Mouse (Mus musculus) limb, embryonic 11.5 days (tissue): Measurements from ENCODE around the gene Dmap1. TPM values are rescaled to one million over a fixed set of nuclear protein-coding genes. Genes with fewer than 3 reads are reported as not detected.

ENCODE experiments used
- ATAC-seq: fragments of 200-750 bp; cut with Nextera tagmentation; 2 replicates; pipeline ENCODE4 v1.8.0; 2017; ENCODE audit warnings: low read depth; ENCODE audit not compliant: insufficient number of reproducible peaks, low FRiP score, low TSS enrichment
- DNase-seq: peaks from one replicate; pipeline ENCODE4 v3.0.0-alpha.2; 2015; ENCODE audit warnings: low spot score
- H3K27ac ChIP-seq: fragments of 300-500 bp; sonication (generic); replicated peaks from 2 replicates; pipeline ENCODE4 v1.5.1; 2014; ENCODE audit warnings: low read depth, mild to moderate bottlenecking, low read length
- H3K27me3 ChIP-seq: fragments of 300-500 bp; sonication (generic); 2 replicates; pipeline ENCODE4 v1.6.1; 2014; ENCODE audit warnings: mild to moderate bottlenecking, low read length, mixed read lengths; ENCODE audit not compliant: control insufficient read depth, insufficient read depth
- H3K36me3 ChIP-seq: fragments of 300-500 bp; sonication (generic); 2 replicates; pipeline ENCODE4 v1.6.1; 2014; ENCODE audit warnings: mild to moderate bottlenecking, low read length, moderate library complexity, mixed read lengths; ENCODE audit not compliant: control insufficient read depth, insufficient read depth
- H3K4me1 ChIP-seq: fragments of 300-500 bp; sonication (generic); 2 replicates; pipeline ENCODE4 v1.6.1; 2014; ENCODE audit warnings: low read length, mixed read lengths; ENCODE audit not compliant: control insufficient read depth, insufficient read depth
- H3K4me2 ChIP-seq: fragments of 300-500 bp; sonication (generic); 2 replicates; pipeline ENCODE4 v1.6.1; 2014; ENCODE audit warnings: low read depth, mild to moderate bottlenecking, moderate library complexity; ENCODE audit not compliant: severe bottlenecking
- H3K4me3 ChIP-seq: fragments of 300-500 bp; sonication (generic); 2 replicates; pipeline ENCODE4 v1.5.1; 2014; ENCODE audit warnings: low read depth, low read length
- H3K9ac ChIP-seq: fragments of 300-500 bp; sonication (generic); 2 replicates; pipeline ENCODE4 v1.6.1; 2014; ENCODE audit warnings: mild to moderate bottlenecking, low read length
- H3K9me3 ChIP-seq: fragments of 300-500 bp; sonication (generic); 2 replicates; pipeline ENCODE4 v1.6.1; 2016; ENCODE audit warnings: low read length; ENCODE audit not compliant: control insufficient read depth
- WGBS: fragments of 180-500 bp; shearing (Covaris S2); extraction: QIAGEN DNeasy Blood & Tissue Kit; methylation state at CpG from one replicate; pipeline ENCODE4 v1.1.7; 2014; 5-methylcytosine and 5-hydroxymethylcytosine counted together
- polyA plus RNA-seq: library from polyadenylated mRNA; unstranded; fragments of >200 nt; fragmentation: Nextera tagmentation; extraction: Ambion mirVana; gene quantifications from 2 replicates; pipeline ENCODE4 v1.2.1, GENCODE M21; 2014

The Dmap1 gene
- polyA plus RNA-seq, 1 experiment from 2014 or later: 90.5 TPM

- Histone ChIP-seq H3K27ac (no peak overlapping the region), H3K9ac (no peak overlapping the region), H3K4me3 (no peak overlapping the region), H3K36me3 (peaks cover 3% of the 10 kb centered on the region), H3K27me3 (no peaks in the 10 kb centered on the region), H3K9me3 (no peaks in the 10 kb centered on the region), H3K4me1 (peaks cover 45% of the 10 kb centered on the region), H3K4me2 (no peak overlapping the region)
- no peak for DNase-seq
- WGBS: 86% methylated on average over 5 of the region's 5 CpGs
- ATAC-seq: no peak
Measured at GRCm38 (mm10) chr4:117660001-117660400, 22.1 kb downstream of the Dmap1 start.

GRCm38 (mm10) chr4:117658582-117659444 is 23.3 kb downstream of the Dmap1 start:
- Histone ChIP-seq H3K27ac (peak overlapping the region; percentile 69), H3K9ac (no peak overlapping the region), H3K4me1 (peaks cover 57% of the 10 kb centered on the region), H3K4me3 (no peak overlapping the region), H3K27me3 (no peaks in the 10 kb centered on the region), H3K36me3 (peaks cover 3% of the 10 kb centered on the region), H3K9me3 (no peaks in the 10 kb centered on the region), H3K4me2 (no peak overlapping the region)
- 3% methylated on average over 14 of the region's 14 CpGs for WGBS
- DNase-seq: peak; percentile 95
- peak; percentile 84 for ATAC-seq

GRCm38 (mm10) chr4:117657646-117658045 is 24.4 kb downstream of the Dmap1 start:
- WGBS: 29% methylated on average over 4 of the region's 4 CpGs
- DNase-seq: no peak
- peaks cover 3% of the 10 kb centered on the region for H3K36me3 ChIP-seq
- no peak overlapping the region for H3K9ac ChIP-seq
- H3K27ac ChIP-seq: peak overlapping the region; percentile 30; the same call in 1 of the 2 replicates
- H3K9me3 ChIP-seq: no peaks in the 10 kb centered on the region
- no peak overlapping the region for H3K4me2 ChIP-seq
- H3K4me3 ChIP-seq: no peak overlapping the region
- H3K4me1 ChIP-seq: peaks cover 62% of the 10 kb centered on the region
- H3K27me3 ChIP-seq: no peaks in the 10 kb centered on the region
- ATAC-seq: no peak

GRCm38 (mm10) chr4:117656961-117657360 is 25.1 kb downstream of the Dmap1 start:
- no peak for ATAC-seq
- peak; percentile 74 for DNase-seq

GRCm38 (mm10) chr4:117655500-117655863 is 26.6 kb downstream of the Dmap1 start:
- WGBS: 12% methylated on average over 5 of the region's 5 CpGs
- Histone ChIP-seq H3K27me3 (no peaks in the 10 kb centered on the region), H3K36me3 (no peaks in the 10 kb centered on the region), H3K4me2 (no peak overlapping the region), H3K27ac (peak overlapping the region; percentile 49; the same call in 1 of the 2 replicates), H3K4me3 (no peak overlapping the region), H3K9ac (no peak overlapping the region), H3K4me1 (peaks cover 75% of the 10 kb centered on the region), H3K9me3 (no peaks in the 10 kb centered on the region)
- no peak for ATAC-seq
- DNase-seq: no peak

More at GRCm38 (mm10) chr4:117656961-117657360, 25.1 kb downstream of the Dmap1 start:
- H3K4me3 ChIP-seq: no peak overlapping the region
- H3K4me2 ChIP-seq: no peak overlapping the region
- no peaks in the 10 kb centered on the region for H3K9me3 ChIP-seq
- 1% methylated on average over 6 of the region's 6 CpGs for WGBS
- peaks cover 66% of the 10 kb centered on the region for H3K4me1 ChIP-seq
- no peaks in the 10 kb centered on the region for H3K27me3 ChIP-seq
- H3K27ac ChIP-seq: peak overlapping the region; percentile 30
- peaks cover 3% of the 10 kb centered on the region for H3K36me3 ChIP-seq
- H3K9ac ChIP-seq: no peak overlapping the region

GRCm38 (mm10) chr4:117654703-117655499 is 27.2 kb downstream of the Dmap1 start:
- Histone ChIP-seq H3K27me3 (no peaks in the 10 kb centered on the region), H3K4me2 (no peak overlapping the region), H3K4me1 (peaks cover 77% of the 10 kb centered on the region), H3K36me3 (no peaks in the 10 kb centered on the region), H3K27ac (peak overlapping the region; percentile 49), H3K4me3 (no peak overlapping the region), H3K9me3 (no peaks in the 10 kb centered on the region), H3K9ac (no peak overlapping the region)
- 23% methylated on average over 9 of the region's 9 CpGs for WGBS
- DNase-seq (no peak), ATAC-seq (no peak)

GRCm38 (mm10) chr4:117654016-117654702 is 27.9 kb downstream of the Dmap1 start:
- Histone ChIP-seq H3K27ac (peak overlapping the region; percentile 49), H3K4me3 (no peak overlapping the region), H3K4me2 (no peak overlapping the region), H3K4me1 (peaks cover 77% of the 10 kb centered on the region), H3K9ac (no peak overlapping the region), H3K9me3 (no peaks in the 10 kb centered on the region), H3K27me3 (no peaks in the 10 kb centered on the region), H3K36me3 (no peaks in the 10 kb centered on the region)
- WGBS: 8% methylated on average over 10 of the region's 10 CpGs
- ATAC-seq (no peak), DNase-seq (no peak)

GRCm38 (mm10) chr4:117652727-117653126 is 29.3 kb downstream of the Dmap1 start:
- ATAC-seq (no peak), DNase-seq (no peak)
- H3K36me3 ChIP-seq: no peaks in the 10 kb centered on the region
- no peak overlapping the region for H3K4me3 ChIP-seq
- H3K27me3 ChIP-seq: no peaks in the 10 kb centered on the region
- H3K27ac ChIP-seq: peak overlapping the region; percentile 50; the same call in 1 of the 2 replicates
- WGBS: 42% methylated on average over 5 of the region's 5 CpGs
- peaks cover 77% of the 10 kb centered on the region for H3K4me1 ChIP-seq
- no peaks in the 10 kb centered on the region for H3K9me3 ChIP-seq
- no peak overlapping the region for H3K9ac ChIP-seq
- no peak overlapping the region for H3K4me2 ChIP-seq
